Mouse (Mus musculus) megakaryocyte progenitor cell, adult 5-6 weeks (primary cell): ENCODE data around the gene Pard3b. TPM values are rescaled to one million over a fixed set of nuclear protein-coding genes. Genes with fewer than 3 reads are reported as not detected.

Experiments
- ATAC-seq: replicated peaks from 2 replicates; pipeline ENCODE4 v1.8.0; 2016; ENCODE audit warnings: mild to moderate bottlenecking, moderate TSS enrichment, inconsistent platforms; ENCODE audit not compliant: poor library complexity
- total RNA-seq, 2 experiments: library from RNA; stranded (forward) in 1 of 2; stranded (reverse) in 1 of 2; fragments of 157-497, 149-512 nt in 1 of 2; fragments of 200-1000 nt in 1 of 2; gene quantifications; 2 replicates each; pipeline versions ENCODE4 v1.2.3 to v1.2.4; 2015 to 2017

Pard3b gene
- total RNA-seq, 2 experiments from 2014 or later, result 1.4 to 3.0 TPM

- no peak for ATAC-seq
Measured at GRCm38 (mm10) chr1:61912931-61913330, 274.3 kb downstream of the Pard3b start.

DNA sequence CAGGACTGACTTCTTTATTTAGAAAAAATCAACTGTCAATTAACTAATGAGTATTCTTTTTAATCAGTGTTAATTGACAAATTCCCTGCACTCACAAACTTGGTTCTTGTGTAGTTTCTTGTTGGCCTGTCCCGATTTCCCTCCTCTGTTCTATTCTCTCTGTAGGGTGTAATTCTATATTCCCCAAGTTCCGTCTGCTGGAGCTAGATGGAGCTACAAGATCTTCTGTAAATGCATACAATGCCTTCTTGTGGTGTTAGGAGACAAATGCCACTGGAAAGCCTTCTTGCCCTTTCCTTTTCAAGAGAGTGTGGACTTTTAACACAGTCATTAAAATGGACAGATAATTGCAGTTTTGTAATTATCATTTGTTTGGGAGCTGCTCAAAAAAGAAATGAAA, 286.3 kb downstream of the Pard3b start:
- no peak for ATAC-seq

DNA sequence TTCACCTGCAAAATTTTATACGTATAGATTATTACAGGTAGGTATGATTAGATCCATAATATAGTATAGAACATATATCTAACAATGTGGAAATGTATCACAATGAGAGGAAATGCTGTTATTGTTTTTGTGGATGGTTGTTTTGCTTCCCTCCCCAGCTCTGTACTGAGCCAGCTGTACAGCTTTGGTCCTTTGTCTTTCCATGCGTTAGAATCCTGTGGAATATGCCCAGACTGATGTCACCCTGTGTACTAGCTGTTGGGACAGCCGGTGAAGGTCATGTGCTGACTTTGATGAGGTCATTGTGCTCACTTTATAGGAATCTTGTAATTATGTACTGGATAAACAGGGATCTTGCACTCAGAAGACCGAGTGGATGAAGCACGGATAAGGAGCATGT, 286.9 kb downstream of the Pard3b start:
- ATAC-seq, result no peak

DNA sequence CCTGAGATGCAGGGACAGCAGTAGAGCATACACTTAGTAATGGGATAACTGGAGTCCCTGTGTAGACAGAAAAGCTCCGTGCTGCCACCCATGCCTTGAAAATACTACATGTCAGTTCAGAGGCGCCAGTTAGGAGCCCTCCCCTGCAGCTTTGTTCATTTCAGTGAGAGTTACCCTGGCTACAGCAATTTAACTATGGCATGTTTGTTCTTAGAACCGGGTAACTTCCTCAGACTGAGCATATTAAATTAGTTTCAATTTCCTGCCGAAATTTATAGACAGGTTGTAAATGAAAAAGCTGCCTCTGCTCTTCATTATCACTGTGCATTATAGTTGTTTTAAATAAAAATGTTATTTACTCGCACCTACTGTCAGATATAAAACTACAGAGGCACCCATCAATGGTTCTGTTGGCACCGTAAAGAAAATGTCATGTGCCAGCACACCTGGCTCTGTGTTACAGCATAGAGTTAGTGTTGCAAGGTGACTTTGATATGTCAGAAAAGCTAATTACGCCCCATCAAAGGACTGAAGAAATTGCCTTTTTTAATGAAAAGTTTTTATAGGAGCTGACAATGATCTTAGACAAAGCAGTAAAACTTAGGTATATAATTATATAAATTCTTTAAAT, 289.6 kb downstream of the Pard3b start:
- no peak for ATAC-seq

DNA sequence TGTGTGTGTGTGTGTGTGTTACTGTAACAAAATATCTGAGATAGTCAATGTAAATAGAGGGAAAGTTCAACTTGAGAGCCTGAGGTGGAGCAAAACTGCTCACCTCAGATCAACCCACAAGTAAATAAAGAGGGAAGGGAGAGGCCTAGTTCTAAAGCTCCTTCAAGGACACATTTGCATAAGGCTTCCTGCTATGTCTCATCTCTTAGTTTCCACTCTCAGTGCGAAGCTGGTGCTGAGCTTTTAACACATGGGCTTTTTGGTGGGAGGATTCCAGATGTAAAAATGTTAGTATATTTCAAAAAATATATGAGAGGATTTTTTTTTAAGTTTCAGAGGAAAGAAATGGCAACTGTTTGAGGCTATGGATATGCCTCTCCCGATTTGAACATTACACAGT, 294.9 kb downstream of the Pard3b start:
- no peak for ATAC-seq

DNA sequence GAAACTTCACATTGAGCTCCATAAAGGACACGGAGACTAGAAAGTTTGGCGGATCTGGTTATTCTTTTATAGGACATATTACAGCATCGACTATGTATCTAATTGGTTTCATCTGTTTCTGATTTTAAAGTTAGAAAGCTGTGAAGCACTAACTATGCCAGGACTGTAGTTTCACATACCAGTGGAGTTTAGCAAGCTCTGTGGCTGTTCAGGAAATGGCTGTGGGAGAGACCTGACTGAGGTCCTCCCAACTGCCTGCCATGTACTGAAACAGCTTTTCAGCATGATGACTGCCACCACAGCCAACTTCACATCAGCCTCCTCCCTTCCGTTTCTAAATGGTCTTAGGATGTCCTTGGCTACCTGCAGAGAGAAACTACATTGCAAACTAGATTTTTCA, 296.1 kb downstream of the Pard3b start:
- ATAC-seq, result no peak

DNA sequence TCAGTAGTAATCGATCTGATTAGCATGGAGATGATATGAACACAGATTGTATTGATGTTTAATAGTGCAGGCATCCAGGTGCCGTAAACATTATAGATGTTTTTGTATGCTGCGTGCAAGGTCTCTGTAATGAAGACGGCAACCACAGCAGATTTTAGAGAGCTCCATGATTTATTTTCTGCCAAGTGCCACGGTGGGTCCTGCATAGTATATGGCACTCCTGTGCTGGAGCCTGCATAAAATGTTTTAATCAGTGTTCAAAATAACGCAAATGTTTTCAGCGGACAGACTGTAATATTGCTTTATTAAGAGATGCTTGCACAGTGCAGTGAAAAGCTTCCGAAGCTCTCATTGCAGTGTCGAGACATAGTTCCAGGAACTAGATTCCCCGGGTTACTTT, 301.3 kb downstream of the Pard3b start:
- ATAC-seq, result no peak

DNA sequence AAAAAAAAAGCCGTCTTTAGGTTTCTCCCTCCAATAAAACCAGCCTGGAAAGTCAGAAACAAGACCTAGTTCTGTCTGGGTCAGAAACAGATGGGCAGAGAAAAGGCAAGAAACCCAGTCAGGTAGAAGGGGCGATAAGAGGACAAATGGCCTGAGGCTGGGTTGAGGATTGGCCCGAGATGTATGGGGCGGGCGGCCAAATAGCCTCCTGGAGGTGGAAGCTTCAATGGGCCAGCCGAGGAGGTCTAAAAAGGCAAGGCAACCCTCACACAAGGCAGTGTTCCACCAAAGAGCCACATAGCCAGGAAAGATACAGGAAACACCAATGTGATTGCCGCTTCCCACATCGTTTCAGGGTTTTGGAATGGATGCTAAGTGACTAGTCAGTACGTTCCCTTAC, 322.9 kb downstream of the Pard3b start:
- ATAC-seq, result no peak

DNA sequence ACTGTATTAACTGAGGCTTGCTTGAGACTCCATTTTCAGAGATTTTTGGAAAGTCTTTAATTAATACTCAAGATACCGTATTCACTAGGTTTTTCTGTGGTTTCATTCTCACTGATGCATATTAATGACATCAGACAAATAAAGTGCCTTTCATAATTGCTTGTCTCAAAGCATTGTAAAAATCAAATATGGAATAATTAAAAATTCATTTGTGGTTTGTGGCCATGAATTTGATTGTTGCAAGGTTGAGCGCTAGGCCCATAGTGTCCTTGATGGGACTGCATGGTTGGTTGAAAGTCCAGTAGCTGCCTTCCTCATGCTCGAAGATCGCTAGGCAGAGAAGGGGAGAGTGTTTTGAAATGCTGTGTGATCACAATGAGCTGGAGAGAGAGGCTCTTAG, 323.9 kb downstream of the Pard3b start:
- ATAC-seq, result no peak

DNA sequence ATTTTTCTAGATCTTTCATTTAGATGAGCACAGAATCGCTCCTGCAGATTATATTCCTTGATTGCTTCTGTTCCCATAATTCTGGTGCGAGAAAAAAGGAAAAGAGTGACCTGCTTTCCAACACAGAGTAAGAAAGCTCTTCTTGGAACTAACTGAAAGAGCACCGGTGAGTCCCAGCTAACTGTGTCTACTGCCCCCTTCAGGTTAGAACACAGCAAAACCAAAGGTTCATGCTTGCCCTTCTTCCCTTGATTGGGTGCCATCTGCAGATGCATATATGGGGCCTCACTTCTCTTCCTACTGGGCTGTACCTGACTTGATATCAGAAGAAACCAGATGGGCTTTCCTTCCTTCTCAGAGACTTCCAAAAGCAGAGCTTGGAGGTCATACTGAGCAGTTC, 328.5 kb downstream of the Pard3b start:
- peak; percentile 64 for ATAC-seq

DNA sequence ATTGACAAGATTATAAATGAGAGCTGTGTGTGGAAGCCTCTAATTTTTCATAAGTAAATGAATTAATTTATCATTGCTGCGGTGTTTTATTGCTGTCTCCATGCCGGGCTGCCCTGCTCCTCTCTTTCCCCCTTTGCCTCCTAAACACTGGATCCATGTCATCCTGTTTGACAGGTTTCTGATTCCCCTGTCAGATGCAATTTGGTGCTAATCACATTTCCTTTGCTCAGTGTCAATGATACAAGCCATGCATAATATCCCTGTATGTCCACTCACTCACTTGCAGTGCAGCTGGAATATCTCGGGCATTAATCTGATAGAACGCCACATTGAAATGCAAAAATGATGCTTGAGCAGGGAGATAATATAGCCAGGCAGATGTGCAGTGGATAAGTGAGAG, 329.2 kb downstream of the Pard3b start:
- ATAC-seq, result no peak

DNA sequence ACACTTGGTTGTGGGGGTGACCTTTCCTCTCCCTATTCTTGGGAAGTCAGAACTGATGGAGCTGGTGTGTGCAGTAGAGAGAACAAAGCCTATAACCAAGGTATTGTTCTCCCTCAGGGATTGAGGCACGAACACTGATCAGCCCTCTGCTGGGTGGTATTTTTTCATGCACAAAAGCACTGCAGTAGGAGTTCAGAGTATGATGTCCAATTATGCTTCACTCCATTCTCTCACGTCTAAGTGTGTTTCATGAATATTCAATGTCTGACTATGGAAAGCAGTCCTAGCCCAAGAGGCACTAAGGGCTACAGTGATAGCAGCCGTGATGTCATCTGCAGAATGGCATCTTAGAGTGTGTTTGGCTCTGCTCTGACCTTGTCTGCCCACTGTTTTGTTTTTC, 359.1 kb downstream of the Pard3b start:
- ATAC-seq, result no peak

DNA sequence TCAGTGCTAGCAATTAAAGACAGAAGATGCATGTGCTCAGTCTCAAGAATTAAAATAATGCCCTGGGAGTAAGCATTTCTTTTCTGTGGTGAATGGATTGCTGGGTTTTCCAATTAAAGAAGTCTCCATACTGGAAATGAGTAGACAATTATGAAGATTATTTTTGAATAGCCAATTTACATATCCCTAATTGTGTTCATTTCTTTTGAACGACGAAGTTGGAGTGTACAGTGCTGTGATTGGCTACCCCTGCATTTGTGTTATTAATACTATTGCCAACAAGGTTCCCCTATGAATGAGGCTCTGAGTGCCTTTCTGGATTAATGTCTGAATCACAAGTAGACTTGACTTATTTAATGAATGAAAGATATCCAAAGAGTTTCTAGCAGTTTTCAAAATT, 370.2 kb downstream of the Pard3b start:
- ATAC-seq, result no peak

DNA sequence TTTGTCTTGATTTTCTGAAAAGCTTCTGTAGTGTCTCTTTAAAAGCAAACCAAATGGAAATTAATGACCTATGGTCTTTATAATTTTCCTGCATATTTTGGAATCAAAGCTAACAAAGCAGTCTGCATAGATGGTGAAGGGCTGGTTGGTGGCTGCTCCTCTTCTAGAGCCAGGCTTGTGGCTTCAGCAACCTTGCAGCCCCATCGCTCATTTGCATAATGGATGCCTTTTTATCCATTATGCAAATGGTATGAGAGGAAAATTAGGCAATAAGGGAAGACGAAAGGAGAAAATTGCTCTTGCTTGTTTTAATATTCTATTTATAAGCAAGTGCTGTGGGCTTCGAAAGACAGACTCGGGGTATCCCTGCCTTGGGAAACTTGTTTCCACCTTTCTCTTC, 373.1 kb downstream of the Pard3b start:
- ATAC-seq, result no peak

- ATAC-seq, result no peak
Measured at GRCm38 (mm10) chr1:62016536-62017300, 378.1 kb downstream of the Pard3b start.

- ATAC-seq, result no peak
Measured at GRCm38 (mm10) chr1:62018276-62018675, 379.7 kb downstream of the Pard3b start.

DNA sequence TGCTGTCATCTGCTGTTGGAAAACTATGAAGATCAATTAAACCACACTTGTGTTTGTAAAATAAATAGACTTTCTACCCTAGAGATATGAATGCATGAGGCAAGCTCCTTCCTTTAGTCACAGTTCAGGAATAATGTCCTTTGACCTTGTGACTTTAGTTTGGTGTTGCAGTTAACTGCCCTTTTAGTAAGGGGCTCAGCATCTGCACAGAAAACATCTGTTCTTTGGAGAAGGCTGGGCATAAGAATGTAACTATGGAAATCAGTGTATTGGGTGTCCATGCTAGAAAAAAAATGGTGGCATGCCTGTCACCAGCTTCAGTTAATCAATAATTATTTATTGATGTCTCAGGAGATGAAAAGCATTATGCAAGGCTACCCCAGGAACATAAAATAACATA, 381.1 kb downstream of the Pard3b start:
- no peak for ATAC-seq

GRCm38 (mm10) chr1:62041718-62042117, 403.1 kb downstream of the Pard3b start:
- ATAC-seq, result peak; percentile 70

DNA sequence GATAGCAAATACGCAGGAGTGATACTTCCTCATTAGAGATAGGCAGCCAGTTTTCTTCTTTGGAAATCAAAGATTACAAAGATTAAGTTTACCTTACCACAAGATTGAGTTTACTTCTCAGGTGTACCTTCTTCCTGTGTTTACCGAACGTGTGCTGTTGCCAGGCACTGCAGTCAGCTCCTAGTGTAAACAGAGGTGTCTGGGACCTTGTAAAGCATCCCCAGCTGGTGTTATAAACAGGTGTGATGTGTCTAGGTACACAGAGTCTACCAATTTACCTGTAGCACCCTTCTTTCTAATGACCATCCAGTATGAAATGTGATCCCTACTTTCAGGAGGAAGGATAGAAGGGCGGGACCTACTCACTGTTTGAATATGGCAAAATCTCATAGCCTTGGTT, 410.0 kb downstream of the Pard3b start:
- ATAC-seq, result no peak

DNA sequence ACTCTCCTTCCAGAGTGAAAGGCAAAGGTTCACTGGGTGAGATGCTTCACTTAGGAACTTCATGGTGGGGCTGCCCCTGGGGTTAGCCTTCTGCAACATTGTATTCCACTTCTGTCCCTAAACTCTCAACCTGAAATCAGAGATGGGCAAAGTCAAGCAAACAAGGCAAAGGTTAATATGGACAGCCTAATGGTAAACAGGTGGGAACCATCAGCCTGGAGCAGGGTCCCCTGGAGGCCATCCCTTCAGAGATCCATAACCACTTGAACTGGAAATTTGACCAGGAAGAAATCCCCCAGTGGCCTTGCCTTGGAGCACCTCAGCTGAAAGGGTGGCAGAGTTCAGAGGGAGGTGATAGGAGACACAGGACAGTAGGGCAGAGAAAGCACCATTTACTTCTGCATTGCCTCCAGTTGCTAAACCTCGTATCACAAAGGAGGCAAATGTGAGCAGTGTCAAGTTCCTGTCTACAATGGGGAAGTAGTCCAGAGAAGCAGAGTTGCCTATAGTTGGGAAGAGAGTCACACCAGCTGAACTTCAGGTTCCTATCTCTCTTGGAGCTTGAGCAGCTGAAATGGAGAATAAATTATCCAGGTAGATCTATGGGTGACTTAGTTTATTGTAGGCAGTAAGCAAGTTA, 412.7 kb downstream of the Pard3b start:
- ATAC-seq, result peak; percentile 97

DNA sequence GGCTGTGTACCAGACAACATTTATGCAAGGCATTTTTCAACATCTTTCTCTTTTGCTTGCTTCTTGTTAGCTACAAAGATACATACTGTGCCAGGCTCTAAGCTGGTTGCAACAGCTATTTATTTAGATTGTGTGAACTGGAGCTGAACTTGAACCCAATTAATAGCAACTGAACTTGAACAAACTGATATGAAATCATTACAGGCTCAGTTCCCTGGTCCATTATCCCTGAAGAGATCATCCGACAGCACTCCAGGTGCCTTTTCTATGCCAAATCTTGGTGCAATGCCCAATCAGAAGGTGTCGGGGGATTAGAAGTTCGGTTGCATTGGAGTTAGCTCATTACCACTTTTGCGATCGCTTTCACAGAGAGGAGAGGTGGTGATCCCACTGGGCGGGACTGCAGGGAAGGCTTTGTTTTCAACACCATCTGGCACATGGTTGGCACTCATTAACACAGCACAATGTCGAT, 414.6 kb downstream of the Pard3b start:
- ATAC-seq, result no peak

DNA sequence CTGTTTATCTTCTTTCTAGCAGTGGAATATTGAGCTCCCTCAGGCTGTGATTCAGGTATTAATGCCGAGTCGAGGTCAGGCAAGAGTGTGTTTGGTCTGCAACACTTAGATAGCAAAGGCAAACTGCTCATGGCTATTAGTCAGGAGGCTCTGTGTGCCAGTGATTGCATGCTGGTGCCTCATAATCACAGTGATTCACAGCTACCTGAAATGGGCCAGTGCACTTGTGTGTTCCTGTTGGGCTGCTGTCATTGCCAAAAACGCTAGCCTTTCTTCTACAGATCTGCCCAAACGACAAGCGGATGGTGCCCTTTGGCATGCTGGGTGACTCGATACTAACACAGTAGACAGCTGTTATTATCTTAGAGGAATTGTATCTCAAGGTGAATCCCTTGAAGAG, 416.7 kb downstream of the Pard3b start:
- ATAC-seq, result no peak
